Mouse (Mus musculus): ENCODE measurements around the gene Bod1l.

DNA sequence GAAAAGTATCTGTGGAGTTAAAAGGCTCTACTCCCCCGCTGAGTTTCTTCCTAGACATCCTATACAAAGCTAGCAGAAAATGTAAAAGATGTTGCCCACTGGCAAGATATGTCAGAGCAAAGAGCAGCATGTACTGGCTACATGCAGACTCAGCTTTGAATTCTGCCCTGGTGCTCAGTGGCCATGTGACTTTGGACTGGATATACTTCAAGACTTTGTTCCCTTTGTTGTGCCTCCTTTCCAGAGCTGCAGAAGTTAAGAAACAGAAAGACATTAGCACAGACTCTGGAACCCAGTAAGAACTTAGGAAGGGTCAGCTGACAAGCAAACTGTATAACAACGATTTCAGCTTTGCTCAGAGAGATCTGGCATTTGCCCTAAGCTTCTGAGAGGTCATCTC, 14.0 kb downstream of the Bod1l start:
- TF ChIP-seq POLR2A (IDR thresholded peaks at IDR 0.05; ENCODE audit: insufficient read length, low read depth): no peak
- TF ChIP-seq CEBPB (IDR thresholded peaks at IDR 0.05; ENCODE audit: insufficient read depth, poor library complexity, severe bottlenecking): no peak
- no peak for TF ChIP-seq USF1 (IDR thresholded peaks at IDR 0.05; ENCODE audit: low read depth)
